Mouse (Mus musculus): ENCODE measurements at regions not wholly inside any gene's neighbourhood (a gene's known extent, or its start where the extent isn't known, plus 50 kb on each side); places are given as distances from the start of the nearest gene placed in this dataset.

GRCm38 (mm10) chr9:87310150-87310549 lies 54.8 kb upstream of the Cep162 start:
- Histone ChIP-seq H3K9me3 (ENCODE audit: low read length) (no peaks in the 10 kb centered on the region), H3K4me3 (ENCODE audit: low read length) (no peak overlapping the region), H3K4me1 (ENCODE audit: insufficient read depth, low read length) (no peaks in the 10 kb centered on the region), H3K27me3 (ENCODE audit: insufficient read depth, low read length) (no peaks in the 10 kb centered on the region), H3K36me3 (ENCODE audit: insufficient read depth, low read length) (no peaks in the 10 kb centered on the region), H3K9ac (replicated peaks; ENCODE audit: low read length) (no peak overlapping the region), H3K4me2 (ENCODE audit: low read depth, low read length) (no peak overlapping the region), H3K27ac (no peak overlapping the region)
- no peak for TF ChIP-seq CTCF (IDR thresholded peaks at IDR 0.05; ENCODE audit: low read depth)
- no peak for ATAC-seq
- DNase-seq (ENCODE audit: low spot score) = no peak
- 84% methylated on average over 6 of the region's 6 CpGs for WGBS
